Mouse (Mus musculus) NIH3T3 (cell line): ENCODE measurements around the gene Emcn.
A peak's percentile ranks its signal among the peaks of the same experiment; 100 is the strongest.

ENCODE experiments used
- DNase-seq: peaks from one replicate; pipeline ENCODE4 v3.0.0-alpha.2; 2012; ENCODE audit warnings: low read depth

The Emcn gene

GRCm38 (mm10) chr3:137340938-137341337 lies at the start of gene Emcn:
Gene Emcn (plus strand): TSS chr3:137341067.
- no peak for DNase-seq

DNA sequence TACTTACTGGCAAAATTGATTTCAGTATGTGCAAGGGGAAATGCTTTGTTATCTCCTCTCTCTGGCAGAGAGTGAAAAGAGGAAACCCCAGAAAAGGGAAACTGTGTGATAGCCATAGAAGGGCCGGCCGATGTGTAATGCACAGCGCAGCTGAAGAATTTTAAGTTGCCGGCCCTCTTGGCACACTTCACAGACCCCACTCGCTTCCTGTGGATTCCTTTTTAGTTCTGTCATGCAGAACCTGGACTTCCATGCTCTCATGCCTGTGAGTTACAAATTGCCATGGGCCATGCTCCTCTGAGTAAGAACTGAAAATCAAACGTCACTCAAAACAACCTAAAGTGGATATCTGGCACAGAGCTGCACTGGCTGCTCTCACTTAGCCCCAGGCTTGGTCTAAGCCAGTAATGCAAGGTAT lies 47.7 kb upstream of the Emcn start:
- DNase-seq: peak; percentile 68

DNA sequence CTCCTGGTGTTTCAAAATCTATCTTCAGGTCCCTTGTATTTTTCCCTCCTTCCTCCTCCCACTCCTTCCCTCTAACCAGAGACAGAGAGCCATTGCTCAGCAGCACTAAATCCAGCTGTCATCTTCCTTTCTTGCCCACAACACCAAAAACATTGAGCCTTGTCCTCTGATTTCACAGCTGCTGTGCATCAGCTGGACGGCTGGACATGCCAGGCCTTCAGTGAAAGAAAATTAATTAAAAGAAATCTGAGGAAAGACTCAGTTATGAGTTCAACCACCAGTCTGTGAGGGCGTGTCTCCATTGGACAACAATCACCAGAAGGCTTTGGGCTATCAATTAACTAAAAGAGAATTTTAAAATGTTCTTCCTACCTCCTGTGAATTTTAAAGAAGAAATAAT lies 42.6 kb upstream of the Emcn start:
- no peak for DNase-seq

GRCm38 (mm10) chr3:137300210-137300609 lies 40.7 kb upstream of the Emcn start:
- DNase-seq: no peak

DNA sequence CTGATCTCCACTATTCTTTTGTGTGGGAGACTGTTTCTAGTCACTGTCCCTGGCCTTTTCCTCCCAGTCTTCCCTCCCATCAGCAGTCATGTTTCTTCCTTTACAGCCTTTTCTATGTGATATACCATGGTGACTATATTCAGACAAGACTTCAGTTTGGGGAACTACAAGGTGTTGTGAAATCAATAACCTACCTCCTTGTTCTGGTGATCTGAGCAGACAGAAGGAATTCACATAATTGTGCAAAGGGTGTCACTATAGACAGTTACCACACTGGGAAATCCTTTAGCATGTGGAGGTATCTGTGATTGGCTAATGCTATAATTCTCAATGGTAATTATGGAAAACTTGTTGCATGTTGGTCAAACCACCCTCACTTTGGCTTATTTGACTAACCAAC lies 39.7 kb upstream of the Emcn start:
- DNase-seq: no peak

- no peak for DNase-seq
Measured at GRCm38 (mm10) chr3:137302804-137303203, 38.1 kb upstream of the Emcn start.

DNA sequence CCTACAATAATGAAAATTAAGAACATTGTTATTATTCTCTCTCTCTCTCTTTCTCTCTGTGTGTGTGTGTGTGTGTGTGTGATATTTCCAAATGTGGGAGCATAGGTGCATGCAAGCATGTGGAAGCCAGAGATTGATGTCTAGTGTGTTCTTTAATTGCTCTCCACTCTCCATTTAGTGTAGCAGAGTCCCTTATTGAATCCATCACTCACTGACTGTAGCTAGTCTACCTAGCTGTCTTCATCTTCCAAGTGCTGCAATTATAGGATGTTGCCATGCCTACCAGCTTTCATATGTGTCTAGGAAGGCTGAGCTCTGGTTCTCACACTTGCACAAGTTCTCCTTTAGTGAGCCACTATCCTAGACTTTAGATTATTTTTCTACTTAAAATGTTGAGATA lies 30.9 kb upstream of the Emcn start:
- no peak for DNase-seq

GRCm38 (mm10) chr3:137312540-137312939 lies 28.3 kb upstream of the Emcn start:
- DNase-seq: no peak

- no peak for DNase-seq
Measured at GRCm38 (mm10) chr3:137313775-137314362, 27.0 kb upstream of the Emcn start.

DNA sequence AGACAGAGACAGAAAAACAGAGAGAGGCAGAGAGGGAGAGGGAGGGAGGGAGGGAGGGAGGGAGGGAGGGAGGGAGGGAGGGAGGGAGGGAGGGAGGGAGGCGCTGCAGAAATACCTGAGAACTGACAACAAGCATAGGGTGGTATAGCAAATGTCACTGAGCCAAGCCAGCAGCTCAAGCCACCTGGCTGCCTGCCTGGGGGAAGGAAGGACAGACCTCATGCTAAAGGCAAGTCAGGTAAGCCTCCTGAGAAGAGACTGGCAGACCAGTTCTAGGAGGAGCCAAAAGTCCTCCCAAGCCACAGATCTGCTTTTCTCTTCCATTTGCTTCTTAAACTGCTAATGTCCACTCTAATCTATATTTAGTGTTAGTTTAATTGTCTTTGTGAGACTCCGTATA lies 22.5 kb upstream of the Emcn start:
- no peak for DNase-seq

- DNase-seq: no peak
Measured at GRCm38 (mm10) chr3:137319950-137320349, 20.9 kb upstream of the Emcn start.

- no peak for DNase-seq
Measured at GRCm38 (mm10) chr3:137322304-137322703, 18.6 kb upstream of the Emcn start.

DNA sequence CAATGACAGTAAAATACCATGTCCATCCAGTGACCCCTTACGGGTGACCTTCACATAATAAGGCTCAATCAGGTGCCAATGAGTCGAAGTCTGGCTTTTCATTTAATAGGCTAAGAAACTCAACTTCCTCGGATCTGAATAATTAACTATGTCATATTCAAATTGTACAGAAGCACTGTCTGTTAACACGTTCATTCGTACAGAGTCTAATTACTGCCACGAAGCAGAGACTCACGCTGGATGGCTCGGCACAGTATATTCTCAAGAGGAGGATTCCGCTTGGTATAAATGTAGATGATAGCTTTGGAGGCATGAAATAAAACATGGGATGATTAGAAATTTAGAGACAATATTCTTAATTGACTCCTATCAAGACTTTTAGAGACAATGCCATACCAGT lies 11.0 kb upstream of the Emcn start:
- DNase-seq: no peak

GRCm38 (mm10) chr3:137330950-137331349 lies 9.9 kb upstream of the Emcn start:
- DNase-seq: no peak

GRCm38 (mm10) chr3:137332531-137332930 lies 8.3 kb upstream of the Emcn start:
- DNase-seq: no peak

DNA sequence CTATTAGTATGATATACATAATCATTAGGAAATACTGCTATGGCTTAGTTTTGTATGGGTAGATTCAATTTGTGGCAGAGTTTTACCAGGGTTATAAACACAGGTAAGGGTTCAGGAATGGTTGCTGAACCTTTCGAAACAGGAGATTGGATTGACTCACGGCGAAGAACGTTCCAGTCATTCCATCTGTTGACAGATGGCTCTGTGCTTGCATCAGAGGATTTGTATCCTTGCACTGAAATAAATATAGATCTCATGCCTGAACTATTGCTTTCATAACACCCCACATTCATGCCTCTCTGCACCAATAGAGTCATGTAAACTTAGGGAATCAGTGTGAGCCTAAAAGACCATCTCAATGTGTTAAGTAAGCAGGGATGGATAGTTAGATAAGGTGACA lies 4.9 kb upstream of the Emcn start:
- no peak for DNase-seq

DNA sequence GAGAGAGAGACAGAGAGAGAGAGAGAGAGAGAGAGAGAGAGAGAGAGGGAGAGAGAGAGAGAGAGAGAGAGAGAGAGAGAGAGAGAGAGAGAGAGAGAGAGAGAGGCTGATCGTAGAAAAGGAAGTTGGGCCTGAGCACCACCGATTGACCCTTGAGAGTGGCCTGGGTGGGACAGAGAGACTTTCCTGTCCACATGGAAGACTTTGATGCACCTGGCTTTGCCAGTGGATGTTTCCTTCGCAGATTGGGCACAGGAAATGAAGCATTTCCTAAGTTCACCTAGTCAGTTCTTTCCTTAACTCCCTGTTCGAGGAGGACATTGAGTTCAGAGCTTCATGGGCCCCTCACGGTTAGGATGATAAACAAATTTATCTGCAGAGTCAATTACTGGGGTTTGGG lies 2.6 kb downstream of the Emcn start:
- DNase-seq: no peak

- no peak for DNase-seq
Measured at GRCm38 (mm10) chr3:137351882-137352281, 11.0 kb downstream of the Emcn start.

DNA sequence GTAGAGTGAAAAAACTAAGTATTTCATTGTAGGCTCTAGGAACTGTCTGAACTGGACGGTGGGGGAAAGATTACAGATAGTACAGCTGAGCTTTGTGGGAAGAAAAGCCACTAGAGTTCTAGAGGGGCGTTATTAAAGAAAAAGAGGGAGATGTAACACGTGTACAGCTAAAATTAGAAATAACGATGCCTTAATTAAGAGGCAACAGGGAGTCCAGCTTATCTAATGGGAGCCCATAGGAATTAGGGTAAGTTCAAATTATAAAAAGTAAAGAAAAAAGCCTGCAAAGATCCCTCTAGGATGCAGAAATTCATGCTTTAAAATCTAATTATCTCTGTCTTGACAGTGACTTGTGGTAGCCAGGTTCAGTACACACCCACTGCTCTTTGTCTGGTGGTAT lies 15.8 kb downstream of the Emcn start:
- DNase-seq: no peak

DNA sequence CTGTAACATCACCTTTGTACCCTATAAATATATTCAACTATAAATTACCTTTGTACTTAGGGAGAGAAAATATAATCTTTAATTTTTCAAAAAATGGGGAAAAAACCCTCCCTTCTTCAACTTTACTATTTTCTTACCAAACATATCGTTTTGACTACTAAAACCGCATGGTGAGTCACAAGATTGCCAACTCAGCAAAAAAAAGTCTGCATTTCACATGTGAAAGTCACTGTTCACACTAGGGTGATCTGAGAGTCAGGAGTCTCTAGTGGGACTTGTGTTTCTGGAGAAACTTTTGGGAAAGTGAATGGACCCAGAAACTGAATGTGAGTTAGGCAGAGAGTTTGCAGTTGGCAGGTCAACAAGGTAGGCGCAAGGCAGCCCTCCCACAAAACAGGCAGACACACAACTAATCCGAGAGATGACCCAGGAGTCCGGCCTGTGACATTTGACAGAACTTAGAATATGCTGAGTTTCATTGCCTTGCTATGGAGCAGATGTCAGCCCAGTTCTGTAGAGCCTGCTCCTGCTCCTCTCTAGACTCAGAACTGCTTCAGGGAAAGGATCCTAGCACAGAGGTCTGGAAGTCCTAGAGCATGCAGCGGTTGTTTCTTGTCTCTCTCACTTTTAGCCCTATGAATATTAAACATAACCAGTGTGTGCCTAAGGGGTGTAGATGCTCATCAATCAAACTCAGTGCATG lies 26.4 kb downstream of the Emcn start:
- no peak for DNase-seq

DNA sequence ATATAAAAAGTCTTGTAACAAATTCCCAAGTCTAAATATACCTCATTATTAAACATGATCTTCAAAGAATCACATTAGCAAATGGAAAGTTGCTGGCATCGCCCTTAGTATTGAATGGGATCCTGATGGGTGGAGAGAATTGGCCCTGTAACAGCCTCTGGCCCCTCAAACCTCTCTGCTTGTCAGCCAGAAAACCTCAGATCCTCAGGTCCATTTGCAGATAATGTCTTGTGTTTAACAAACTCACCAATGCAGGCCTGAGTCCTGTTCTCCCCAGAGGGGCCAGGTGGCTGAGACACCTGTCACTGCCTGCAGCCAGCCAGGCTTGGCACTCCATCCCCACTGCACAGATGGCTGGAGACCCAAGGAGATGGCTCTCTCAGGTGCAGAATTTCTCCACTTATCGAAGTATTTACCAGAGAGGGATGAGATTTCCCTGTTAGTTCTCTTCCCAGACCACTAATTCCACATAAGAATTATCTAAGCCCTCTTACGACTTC lies 27.0 kb downstream of the Emcn start:
- DNase-seq: no peak

GRCm38 (mm10) chr3:137372854-137373253 lies 32.0 kb downstream of the Emcn start:
- DNase-seq: no peak

- no peak for DNase-seq
Measured at GRCm38 (mm10) chr3:137382311-137382710, 41.4 kb downstream of the Emcn start.

DNA sequence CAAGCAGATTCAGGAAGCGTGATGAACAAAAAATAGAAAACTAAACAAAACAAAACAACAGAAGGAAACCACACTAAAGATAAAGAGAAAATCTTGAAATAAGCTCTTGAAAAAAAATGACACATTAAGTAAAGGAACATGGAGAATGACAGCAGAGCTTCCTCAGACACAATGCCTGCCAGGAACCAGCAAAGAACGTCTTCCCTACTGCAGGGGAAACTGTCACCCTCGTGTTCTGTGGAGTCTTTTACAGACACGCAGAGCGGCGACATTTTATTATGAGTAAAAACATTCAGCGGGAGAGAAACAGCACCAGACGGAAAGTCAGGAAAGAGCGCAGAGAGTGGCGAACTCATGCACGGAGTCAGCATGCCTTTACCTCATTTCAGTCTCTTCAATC lies 54.7 kb downstream of the Emcn start:
- DNase-seq: no peak
